Mouse (Mus musculus) urinary bladder, adult 18-20 months (tissue): ENCODE measurements at regions not wholly inside any gene's neighbourhood (a gene's known extent, or its start where the extent isn't known, plus 50 kb on each side); places are given as distances from the start of the nearest gene placed in this dataset.
"Not testable (repeated sequence)": the region's sequence is repeated elsewhere in the genome, so short reads cannot be mapped to it uniquely, and the experiment has no call there.

Experiments
- DNase-seq, 2 experiments: peaks; one replicate each; pipeline ENCODE4 v3.0.0; 2022; ENCODE audit warnings: low spot score in 2 of 2, mixed read lengths in 2 of 2

GRCm38 (mm10) chr14:17560001-17560400 lies 100.1 kb upstream of the Thrb start:
- DNase-seq: not testable (repeated sequence)

- no peak for DNase-seq
These were observed 92.1 kb upstream of the Thrb start for GRCm38 (mm10) chr14:17567927-17568326.

GRCm38 (mm10) chr14:17569087-17569636 lies 90.9 kb upstream of the Thrb start:
- DNase-seq: no peak

- no peak for DNase-seq
These were observed 81.3 kb upstream of the Thrb start for GRCm38 (mm10) chr14:17578776-17579175.

DNA sequence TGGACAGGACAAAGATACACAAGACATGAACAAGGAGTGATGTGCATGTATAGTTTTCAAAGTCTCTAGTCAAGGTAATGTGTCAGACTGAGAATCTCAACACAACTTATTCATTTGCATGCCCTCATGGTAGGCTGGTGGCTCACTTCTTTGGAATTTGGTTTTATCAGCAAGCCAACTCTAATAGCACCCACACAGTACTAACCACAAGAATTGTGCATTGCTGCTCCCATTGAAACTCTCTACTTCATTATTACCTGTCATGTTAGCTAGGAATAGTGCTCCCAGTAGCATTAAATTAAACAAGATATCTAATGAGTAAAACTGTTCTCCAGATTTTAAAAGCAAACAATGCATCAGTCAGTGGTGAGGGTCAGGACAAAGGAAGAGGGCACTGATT lies 70.5 kb upstream of the Thrb start:
- DNase-seq: no peak

DNA sequence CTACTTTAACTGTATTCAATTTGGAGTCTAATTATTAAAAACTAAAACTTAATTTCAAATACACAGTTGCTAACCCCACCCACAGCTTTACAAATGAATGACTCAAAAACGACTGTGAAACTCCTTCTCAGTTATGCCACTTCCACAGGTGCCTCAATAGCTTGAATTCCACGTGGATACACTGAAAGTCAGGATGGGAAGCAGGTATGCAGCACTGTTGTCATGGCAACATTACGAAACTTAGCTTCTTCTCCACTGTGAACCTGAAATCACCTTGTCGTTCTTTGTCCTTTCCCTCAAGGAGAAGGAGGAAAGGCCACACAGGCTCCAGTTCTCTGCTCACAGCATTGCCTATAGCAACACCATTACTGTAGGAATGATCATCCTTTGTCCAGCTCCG lies 60.5 kb upstream of the Thrb start:
- DNase-seq: no peak

GRCm38 (mm10) chr14:17602357-17602756 lies 57.7 kb upstream of the Thrb start:
- DNase-seq: no peak

DNA sequence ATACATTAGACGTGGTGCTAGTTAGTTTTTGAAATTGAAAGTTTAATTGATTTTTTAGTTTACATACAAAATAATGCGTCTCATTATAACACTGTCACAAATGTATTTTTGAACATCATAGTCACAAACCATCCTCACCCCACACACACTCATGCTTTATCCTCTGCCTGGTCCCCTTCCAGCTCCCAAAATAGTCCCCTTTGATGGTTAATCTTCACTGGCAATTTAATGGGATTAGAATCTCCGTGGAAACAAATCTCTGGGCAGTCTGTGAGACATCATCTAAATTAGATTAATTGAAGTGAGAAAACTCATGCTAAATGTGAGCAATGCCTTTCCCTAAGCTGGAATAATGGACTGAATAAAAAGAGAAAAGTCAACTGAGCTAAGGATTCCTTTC lies 54.0 kb upstream of the Thrb start:
- DNase-seq: no peak

GRCm38 (mm10) chr14:17607186-17607585 lies 52.9 kb upstream of the Thrb start:
- DNase-seq: no peak
